Mouse (Mus musculus) heart, adult 2 months (tissue): Measurements from ENCODE around the gene Col15a1.

Source experiments
- CTCF ChIP-seq: fragments of 200-600 bp; IDR thresholded peaks from 2 replicates; pipeline ENCODE4 v1.8.1; 2022; ENCODE audit warnings: antibody characterized with exemption, mild to moderate bottlenecking, moderate library complexity
- POLR2A ChIP-seq: fragments of 200-500 bp; IDR thresholded peaks from 2 replicates; pipeline ENCODE4 v1.6.1; 2011; ENCODE audit warnings: mild to moderate bottlenecking, low read depth, low read length, control low read depth; ENCODE audit not compliant: insufficient read depth

- TF ChIP-seq POLR2A (no peak), CTCF (no peak)
These were observed 114.4 kb downstream of the Col15a1 start for GRCm38 (mm10) chr4:47322315-47322714.
